8 mouse cellular contexts compared by ENCODE assay signal in genomic region chr13:112152614-112153550, GRCm38 (mm10).
DNase-seq lines count a peak whose midpoint lies in the region; ATAC-seq and TF ChIP-seq lines count a peak whose summit lies in the region.

No protein-coding gene starts in this region.

- H3K4me3 ChIP-seq in layer of hippocampus, adult 2 months: peak overlapping the region; percentile 16; the same call in 1 of the 2 replicates
- H3K4me3 ChIP-seq in embryonic facial prominence, embryonic 13.5 days: no peak overlapping the region
- peak overlapping the region; percentile 24; the same call in 1 of the 2 replicates for H3K4me3 ChIP-seq in heart, embryonic 16.5 days (ENCODE audit: low read length)
- no peak overlapping the region for H3K4me3 ChIP-seq in lung, postnatal 0 days (ENCODE audit: low read depth, low read length)

- no peaks in the 10 kb centered on the region for H3K36me3 ChIP-seq in embryonic facial prominence, embryonic 13.5 days
- H3K36me3 ChIP-seq in heart, embryonic 16.5 days (ENCODE audit: control insufficient read depth, insufficient read depth): peaks cover 1% of the 10 kb centered on the region; the same call in 1 of the 2 replicates
- no peaks in the 10 kb centered on the region for H3K36me3 ChIP-seq in lung, postnatal 0 days (ENCODE audit: insufficient read depth, low read length)

- peaks cover 3% of the 10 kb centered on the region; the same call in 1 of the 2 replicates for H3K9me3 ChIP-seq in embryonic facial prominence, embryonic 13.5 days
- H3K9me3 ChIP-seq in heart, embryonic 16.5 days (replicated peaks; ENCODE audit: control insufficient read depth, low read length): peaks cover under 1% of the 10 kb centered on the region; the same call in 1 of the 2 replicates
- H3K9me3 ChIP-seq in lung, postnatal 0 days (ENCODE audit: low read length): no peaks in the 10 kb centered on the region

- no peak; the same call in 1 of the 2 replicates for ATAC-seq in embryonic facial prominence, embryonic 13.5 days (ENCODE audit: insufficient number of reproducible peaks, insufficient read depth, low FRiP score, low TSS enrichment, low read depth)
- ATAC-seq in heart, embryonic 16.5 days (replicated peaks; ENCODE audit: extremely low read depth, insufficient read depth, low FRiP score): peak; percentile 88
- peak; percentile 88 for ATAC-seq in lung, postnatal 0 days

- WGBS in embryonic facial prominence, embryonic 13.5 days: 14% methylated on average over 27 of the region's 27 CpGs
- 11% methylated on average over 27 of the region's 27 CpGs for WGBS in heart, embryonic 16.5 days
- WGBS in lung, postnatal 0 days: 10% methylated on average over 27 of the region's 27 CpGs

- H3K27ac ChIP-seq in layer of hippocampus, adult 2 months: peak overlapping the region; percentile 76
- peak overlapping the region; percentile 63 for H3K27ac ChIP-seq in embryonic facial prominence, embryonic 13.5 days
- peak overlapping the region; percentile 88 for H3K27ac ChIP-seq in heart, embryonic 16.5 days (ENCODE audit: low read length)
- H3K27ac ChIP-seq in lung, postnatal 0 days (ENCODE audit: low read length): peak overlapping the region; percentile 55

- no peaks in the 10 kb centered on the region for H3K27me3 ChIP-seq in embryonic facial prominence, embryonic 13.5 days
- no peaks in the 10 kb centered on the region for H3K27me3 ChIP-seq in heart, embryonic 16.5 days (ENCODE audit: control insufficient read depth, insufficient read depth, low read length)
- no peaks in the 10 kb centered on the region for H3K27me3 ChIP-seq in lung, postnatal 0 days (replicated peaks; ENCODE audit: insufficient read depth, low read length)

- peak overlapping the region; percentile 54 for H3K9ac ChIP-seq in embryonic facial prominence, embryonic 13.5 days
- peak overlapping the region; percentile 58 for H3K9ac ChIP-seq in heart, embryonic 16.5 days (ENCODE audit: low read length)
- no peak overlapping the region for H3K9ac ChIP-seq in lung, postnatal 0 days (replicated peaks; ENCODE audit: low read depth)

- DNase-seq in layer of hippocampus, adult 2 months (ENCODE audit: low spot score in 2 of 2): peak in 1 of 2 experiments; percentile 21
- DNase-seq in layer of hippocampus, adult 9-10 months (ENCODE audit: low spot score): no peak
- DNase-seq in kidney, postnatal 10 days: peak; percentile 76
- DNase-seq in lung, postnatal 0 days (ENCODE audit: low spot score): peak; percentile 71
- peak; percentile 74 for DNase-seq in retina, postnatal 1 day
- DNase-seq in c-Kit-positive CD71-positive TER-119-positive erythroid progenitor cells, embryonic 14.5 days (ENCODE audit: low spot score): no peak

- H3K4me1 ChIP-seq in embryonic facial prominence, embryonic 13.5 days: peaks cover 24% of the 10 kb centered on the region
- peaks cover 21% of the 10 kb centered on the region for H3K4me1 ChIP-seq in heart, embryonic 16.5 days (ENCODE audit: control insufficient read depth, insufficient read depth, low read length)
- H3K4me1 ChIP-seq in lung, postnatal 0 days (ENCODE audit: insufficient read depth, low read depth, low read length): peaks cover 7% of the 10 kb centered on the region; the same call in 1 of the 2 replicates

- no peak for TF ChIP-seq EP300 in lung, postnatal 0 days (IDR thresholded peaks at IDR 0.05)

- peak overlapping the region; percentile 52 for H3K4me2 ChIP-seq in embryonic facial prominence, embryonic 13.5 days
- H3K4me2 ChIP-seq in heart, embryonic 16.5 days (ENCODE audit: low read depth, low read length): peak overlapping the region; percentile 57
- peak overlapping the region; percentile 43 for H3K4me2 ChIP-seq in lung, postnatal 0 days (replicated peaks; ENCODE audit: low read depth, low read length)

- no peak for TF ChIP-seq CTCF in layer of hippocampus, adult 2 months (conservative IDR thresholded peaks at IDR 0.05)
- no peak for TF ChIP-seq CTCF in lung, postnatal 0 days (IDR thresholded peaks at IDR 0.05)

Comparison
In these comparisons a context has a peak if more than half of its experiments do, and no peak if none do; other contexts are left out.
1. DNase-seq: peak in kidney, postnatal 10 days (single experiment), lung, postnatal 0 days (single experiment) and retina, postnatal 1 day (single experiment); none in layer of hippocampus, adult 9-10 months (single experiment) and c-Kit-positive CD71-positive TER-119-positive erythroid progenitor cells, embryonic 14.5 days (single experiment).
2. H3K4me3 ChIP-seq: peak in layer of hippocampus, adult 2 months (single experiment) and heart, embryonic 16.5 days (single experiment); none in embryonic facial prominence, embryonic 13.5 days (single experiment) and lung, postnatal 0 days (single experiment).
3. Peak in every context shown above with its lines, with median percentiles within 50 percentile points of each other: H3K27ac ChIP-seq and H3K4me2 ChIP-seq.